Mouse (Mus musculus) lung, embryonic 16.5 days (tissue): ENCODE data around the gene Mfsd14a. TPM values are rescaled to one million over a fixed set of nuclear protein-coding genes. Genes with fewer than 3 reads are reported as not detected.

ENCODE experiments used
- ATAC-seq: fragments of 200-750 bp; cut with Nextera tagmentation; 2 replicates; pipeline ENCODE4 v1.8.0; 2017; ENCODE audit warnings: low read depth, mild to moderate bottlenecking, moderate library complexity
- H3K27ac ChIP-seq: fragments of 300-500 bp; sonication (generic); 2 replicates; pipeline ENCODE4 v1.5.1; 2014; ENCODE audit warnings: mild to moderate bottlenecking, control low read depth, low read length
- H3K27me3 ChIP-seq: fragments of 300-500 bp; sonication (generic); 2 replicates; pipeline ENCODE4 v1.6.1; 2014; ENCODE audit warnings: low read depth, low read length, mixed read lengths; ENCODE audit not compliant: control insufficient read depth, insufficient read depth
- H3K36me3 ChIP-seq: fragments of 300-500 bp; sonication (generic); 2 replicates; pipeline ENCODE4 v1.6.1; 2014; ENCODE audit warnings: low read length; ENCODE audit not compliant: control insufficient read depth, insufficient read depth
- H3K4me1 ChIP-seq: fragments of 300-500 bp; sonication (generic); replicated peaks from 2 replicates; pipeline ENCODE4 v1.6.1; 2014; ENCODE audit warnings: low read length, mixed read lengths; ENCODE audit not compliant: control insufficient read depth, insufficient read depth
- H3K4me2 ChIP-seq: fragments of 300-500 bp; sonication (generic); 2 replicates; pipeline ENCODE4 v1.6.1; 2014; ENCODE audit warnings: low read depth, low read length, control low read depth
- H3K4me3 ChIP-seq: fragments of 300-500 bp; sonication (generic); 2 replicates; pipeline ENCODE4 v1.5.1; 2014; ENCODE audit warnings: mild to moderate bottlenecking, low read length, control low read depth
- H3K9ac ChIP-seq: fragments of 300-500 bp; sonication (generic); 2 replicates; pipeline ENCODE4 v1.6.1; 2014; ENCODE audit warnings: low read length, control low read depth
- H3K9me3 ChIP-seq: fragments of 300-500 bp; sonication (generic); 2 replicates; pipeline ENCODE4 v1.6.1; 2016; ENCODE audit warnings: low read length; ENCODE audit not compliant: control insufficient read depth
- WGBS: fragments of 180-500 bp; shearing (Covaris S2); extraction: QIAGEN DNeasy Blood & Tissue Kit; methylation state at CpG from one replicate; pipeline ENCODE4 v1.1.7; 2014; 5-methylcytosine and 5-hydroxymethylcytosine counted together
- polyA plus RNA-seq: library from polyadenylated mRNA; unstranded; fragments of >200 nt; fragmentation: Nextera tagmentation; extraction: Ambion mirVana; gene quantifications from 2 replicates; pipeline ENCODE4 v1.2.1, GENCODE M21; 2015

The Mfsd14a gene
- polyA plus RNA-seq, 1 experiment from 2014 or later, result 83.8 TPM

DNA sequence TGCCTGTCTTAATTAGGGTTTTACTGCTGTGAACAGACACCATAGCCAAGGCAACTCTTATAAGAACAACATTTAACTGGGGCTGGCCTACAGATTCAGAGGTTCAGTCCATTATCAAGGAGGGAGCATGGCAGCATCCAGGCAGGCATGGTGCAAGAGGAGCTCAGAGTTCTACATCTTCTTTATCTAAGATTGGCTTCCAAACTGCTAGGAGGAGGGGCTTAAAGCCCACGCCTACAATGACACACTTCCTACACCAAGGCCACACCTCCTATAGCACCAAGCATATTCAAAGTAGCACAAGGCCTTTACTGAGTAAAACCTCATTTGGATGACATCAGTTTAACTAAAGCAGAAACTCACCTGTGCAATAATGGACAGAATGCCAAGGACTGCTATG, 22.5 kb downstream of the Mfsd14a start:
- H3K9me3 ChIP-seq, result no peaks in the 10 kb centered on the region
- no peaks in the 10 kb centered on the region for H3K27me3 ChIP-seq
- no peak for ATAC-seq
- no peaks in the 10 kb centered on the region for H3K4me1 ChIP-seq
- H3K36me3 ChIP-seq, result peaks cover 26% of the 10 kb centered on the region
- no peak overlapping the region for H3K27ac ChIP-seq
- no peak overlapping the region for H3K9ac ChIP-seq
- no peak overlapping the region for H3K4me3 ChIP-seq
- H3K4me2 ChIP-seq, result no peak overlapping the region
- WGBS, result 85% methylated on average over 1 of the region's 1 CpGs

GRCm38 (mm10) chr3:116638572-116638971, 23.9 kb downstream of the Mfsd14a start:
- Histone ChIP-seq H3K36me3 (peaks cover 39% of the 10 kb centered on the region), H3K9me3 (no peaks in the 10 kb centered on the region), H3K4me2 (no peak overlapping the region), H3K4me1 (no peaks in the 10 kb centered on the region), H3K27ac (no peak overlapping the region), H3K9ac (no peak overlapping the region), H3K4me3 (no peak overlapping the region), H3K27me3 (no peaks in the 10 kb centered on the region)
- ATAC-seq, result no peak
- 83% methylated on average over 7 of the region's 7 CpGs for WGBS

GRCm38 (mm10) chr3:116637693-116638476, 24.6 kb downstream of the Mfsd14a start:
- Histone ChIP-seq H3K4me2 (no peak overlapping the region), H3K9me3 (no peaks in the 10 kb centered on the region), H3K36me3 (peaks cover 41% of the 10 kb centered on the region), H3K4me1 (no peaks in the 10 kb centered on the region), H3K9ac (no peak overlapping the region), H3K27me3 (no peaks in the 10 kb centered on the region), H3K4me3 (no peak overlapping the region), H3K27ac (no peak overlapping the region)
- no peak for ATAC-seq
- 84% methylated on average over 9 of the region's 9 CpGs for WGBS

GRCm38 (mm10) chr3:116635799-116636198, 26.7 kb downstream of the Mfsd14a start:
- 65% methylated on average over 5 of the region's 5 CpGs for WGBS
- no peak for ATAC-seq
- no peaks in the 10 kb centered on the region for H3K27me3 ChIP-seq

GRCm38 (mm10) chr3:116634853-116635252, 27.6 kb downstream of the Mfsd14a start:
- Histone ChIP-seq H3K9ac (no peak overlapping the region), H3K27ac (no peak overlapping the region), H3K36me3 (peaks cover 33% of the 10 kb centered on the region), H3K9me3 (no peaks in the 10 kb centered on the region), H3K4me1 (no peaks in the 10 kb centered on the region), H3K27me3 (no peaks in the 10 kb centered on the region), H3K4me2 (no peak overlapping the region), H3K4me3 (no peak overlapping the region)
- no peak for ATAC-seq
- 86% methylated on average over 8 of the region's 8 CpGs for WGBS

More at GRCm38 (mm10) chr3:116635799-116636198, 26.7 kb downstream of the Mfsd14a start:
- no peak overlapping the region for H3K4me3 ChIP-seq
- no peak overlapping the region for H3K9ac ChIP-seq
- no peaks in the 10 kb centered on the region for H3K4me1 ChIP-seq
- H3K27ac ChIP-seq, result no peak overlapping the region
- H3K4me2 ChIP-seq, result no peak overlapping the region
- H3K9me3 ChIP-seq, result no peaks in the 10 kb centered on the region
- peaks cover 37% of the 10 kb centered on the region for H3K36me3 ChIP-seq

GRCm38 (mm10) chr3:116634091-116634490, 28.4 kb downstream of the Mfsd14a start:
- Histone ChIP-seq H3K36me3 (peaks cover 33% of the 10 kb centered on the region), H3K27me3 (no peaks in the 10 kb centered on the region), H3K4me1 (no peaks in the 10 kb centered on the region), H3K9me3 (no peaks in the 10 kb centered on the region), H3K9ac (no peak overlapping the region), H3K4me2 (no peak overlapping the region), H3K27ac (no peak overlapping the region), H3K4me3 (no peak overlapping the region)
- no peak for ATAC-seq
- 85% methylated on average over 3 of the region's 3 CpGs for WGBS

GRCm38 (mm10) chr3:116632971-116633370, 29.5 kb downstream of the Mfsd14a start:
- H3K9ac ChIP-seq, result no peak overlapping the region
- 90% methylated on average over 3 of the region's 3 CpGs for WGBS
- no peaks in the 10 kb centered on the region for H3K9me3 ChIP-seq
- ATAC-seq, result no peak
- H3K4me1 ChIP-seq, result no peaks in the 10 kb centered on the region
- no peak overlapping the region for H3K27ac ChIP-seq
- H3K4me3 ChIP-seq, result no peak overlapping the region
- no peaks in the 10 kb centered on the region for H3K27me3 ChIP-seq
- H3K4me2 ChIP-seq, result no peak overlapping the region
- peaks cover 33% of the 10 kb centered on the region for H3K36me3 ChIP-seq

GRCm38 (mm10) chr3:116631459-116631858, 31.0 kb downstream of the Mfsd14a start:
- WGBS, result 78% methylated on average over 1 of the region's 1 CpGs

GRCm38 (mm10) chr3:116622641-116623040, 39.8 kb downstream of the Mfsd14a start:
- ATAC-seq, result no peak
- Histone ChIP-seq H3K4me3 (no peak overlapping the region), H3K36me3 (peaks cover 14% of the 10 kb centered on the region), H3K4me1 (no peaks in the 10 kb centered on the region), H3K27ac (no peak overlapping the region), H3K27me3 (no peaks in the 10 kb centered on the region), H3K9me3 (no peaks in the 10 kb centered on the region), H3K9ac (no peak overlapping the region), H3K4me2 (no peak overlapping the region)
- 94% methylated on average over 7 of the region's 7 CpGs for WGBS

More at GRCm38 (mm10) chr3:116631459-116631858, 31.0 kb downstream of the Mfsd14a start:
- H3K9me3 ChIP-seq, result no peaks in the 10 kb centered on the region
- H3K27me3 ChIP-seq, result no peaks in the 10 kb centered on the region
- H3K4me2 ChIP-seq, result no peak overlapping the region
- no peaks in the 10 kb centered on the region for H3K4me1 ChIP-seq
- no peak for ATAC-seq
- H3K36me3 ChIP-seq, result peaks cover 32% of the 10 kb centered on the region
- no peak overlapping the region for H3K9ac ChIP-seq
- no peak overlapping the region for H3K27ac ChIP-seq
- H3K4me3 ChIP-seq, result no peak overlapping the region
